Mouse (Mus musculus) midbrain, postnatal 0 days (tissue): ENCODE measurements around the gene Hist1h3a. TPM values are rescaled to one million over a fixed set of nuclear protein-coding genes. Genes with fewer than 3 reads are reported as not detected.
A peak's percentile ranks its signal among the peaks of the same experiment; 100 is the strongest.
"Not testable (repeated sequence)": the region's sequence is repeated elsewhere in the genome, so short reads cannot be mapped to it uniquely, and the experiment has no call there.

ENCODE experiments used
- ATAC-seq: fragments of 200-750 bp; cut with Nextera tagmentation; 2 replicates; pipeline ENCODE4 v1.8.0; 2017; ENCODE audit warnings: moderate number of reproducible peaks, mild to moderate bottlenecking, moderate TSS enrichment, moderate library complexity; ENCODE audit not compliant: low FRiP score
- DNase-seq: peaks from one replicate; pipeline ENCODE4 v3.0.0-alpha.2; 2015; ENCODE audit warnings: low spot score
- H3K27ac ChIP-seq: fragments of 300-500 bp; sonication (generic); 2 replicates; pipeline ENCODE4 v1.5.1; 2014; ENCODE audit warnings: low read depth, mild to moderate bottlenecking, low read length, mixed read lengths
- H3K27me3 ChIP-seq: fragments of 300-500 bp; sonication (generic); 2 replicates; pipeline ENCODE4 v1.6.1; 2014; ENCODE audit warnings: low read length, control low read depth, mixed read lengths; ENCODE audit not compliant: insufficient read depth
- H3K36me3 ChIP-seq: fragments of 300-500 bp; sonication (generic); 2 replicates; pipeline ENCODE4 v1.6.1; 2014; ENCODE audit warnings: low read length, control low read depth, mixed read lengths; ENCODE audit not compliant: insufficient read depth
- H3K4me1 ChIP-seq: fragments of 300-500 bp; sonication (generic); 2 replicates; pipeline ENCODE4 v1.6.1; 2014; ENCODE audit warnings: mild to moderate bottlenecking, control low read depth, antibody characterized with exemption, low read length, mixed read lengths; ENCODE audit not compliant: insufficient read depth
- H3K4me2 ChIP-seq: fragments of 300-500 bp; sonication (generic); 2 replicates; pipeline ENCODE4 v1.6.1; 2014; ENCODE audit warnings: low read depth, mild to moderate bottlenecking, low read length, mixed read lengths; ENCODE audit not compliant: poor library complexity, severe bottlenecking
- H3K4me3 ChIP-seq: fragments of 300-500 bp; sonication (generic); 2 replicates; pipeline ENCODE4 v1.5.1; 2014; ENCODE audit warnings: low read depth, mild to moderate bottlenecking, low read length, moderate library complexity
- H3K9ac ChIP-seq: fragments of 300-500 bp; sonication (generic); replicated peaks from 2 replicates; pipeline ENCODE4 v1.6.1; 2014; ENCODE audit warnings: mild to moderate bottlenecking, low read length, moderate library complexity, mixed read lengths; ENCODE audit not compliant: poor library complexity, severe bottlenecking
- H3K9me3 ChIP-seq: fragments of 300-500 bp; sonication (generic); 2 replicates; pipeline ENCODE4 v1.6.1; 2016; ENCODE audit warnings: low read length, control low read depth
- CTCF ChIP-seq: IDR thresholded peaks from 2 replicates; pipeline ENCODE4 v1.5.1; 2016; ENCODE audit warnings: antibody characterized with exemption, mild to moderate bottlenecking
- WGBS: fragments of 180-500 bp; shearing (Covaris S2); extraction: QIAGEN DNeasy Blood & Tissue Kit; methylation state at CpG from one replicate; pipeline ENCODE4 v1.1.7; 2014; 5-methylcytosine and 5-hydroxymethylcytosine counted together
- polyA plus RNA-seq: library from polyadenylated mRNA; unstranded; fragments of >200 nt; fragmentation: Nextera tagmentation; extraction: Ambion mirVana; gene quantifications from 2 replicates; pipeline ENCODE4 v1.2.1, GENCODE M21; 2015
- total RNA-seq: library from RNA; depleted of rRNA; stranded (reverse); fragments of >200 nt; gene quantifications from 2 replicates; pipeline ENCODE4 v1.2.3, GENCODE M21; 2014; rRNA removed

Gene Hist1h3a
- 322 and 620 TPM in 2 replicates for total RNA-seq
- 0.99 and 1.4 TPM in 2 replicates for polyA plus RNA-seq

GRCm38 (mm10) chr13:23761871-23762821 lies at the start of gene Hist1h3a:
Gene Hist1h3a (minus strand): TSS chr13:23762386.
- not testable (repeated sequence) for H3K36me3 ChIP-seq, H3K27me3 ChIP-seq, H3K4me1 ChIP-seq, H3K9me3 ChIP-seq
- Histone ChIP-seq H3K4me3 (peak within 1 kb of the TSS; percentile 58), H3K9ac (peak within 1 kb of the TSS; percentile 25; the same call in 1 of the 2 replicates), H3K27ac (peak within 1 kb of the TSS; percentile 75), H3K4me2 (peak within 1 kb of the TSS; percentile 82)
- DNase-seq: peak; percentile 93
- ATAC-seq: peak; percentile 70
- under 1% methylated on average over 25 of the region's 52 CpGs for WGBS

GRCm38 (mm10) chr13:23806422-23807052 lies 44.4 kb upstream of the Hist1h3a start, which contains the start of gene Slc17a2:
Gene Slc17a2 (plus strand): TSS chr13:23806993.
- Histone ChIP-seq H3K9me3 (no peaks in the 10 kb centered on the region), H3K4me3 (no peak within 1 kb of the TSS), H3K36me3 (no peaks in the 10 kb centered on the region), H3K9ac (no peak within 1 kb of the TSS), H3K27ac (no peak within 1 kb of the TSS), H3K27me3 (no peaks in the 10 kb centered on the region), H3K4me2 (no peak within 1 kb of the TSS), H3K4me1 (no peaks in the 10 kb centered on the region)
- WGBS: 90% methylated on average over 15 of the region's 15 CpGs
- no peak for ATAC-seq
- no peak for DNase-seq
- TF ChIP-seq CTCF: no peak

- no peak for TF ChIP-seq CTCF
- no peak overlapping the region for H3K27ac ChIP-seq
- ATAC-seq (no peak), DNase-seq (no peak)
- H3K27me3 ChIP-seq: no peaks in the 10 kb centered on the region
- H3K9me3 ChIP-seq: no peaks in the 10 kb centered on the region
- WGBS: 88% methylated on average over 2 of the region's 2 CpGs
- no peak overlapping the region for H3K4me2 ChIP-seq
- no peaks in the 10 kb centered on the region for H3K36me3 ChIP-seq
- H3K4me3 ChIP-seq: no peak overlapping the region
- H3K9ac ChIP-seq: no peak overlapping the region
- no peaks in the 10 kb centered on the region for H3K4me1 ChIP-seq
Measured at GRCm38 (mm10) chr13:23804532-23804931, 42.3 kb upstream of the Hist1h3a start.

- ATAC-seq: no peak
- 87% methylated on average over 5 of the region's 5 CpGs for WGBS
- Histone ChIP-seq H3K36me3 (no peaks in the 10 kb centered on the region), H3K4me3 (no peak overlapping the region), H3K27ac (no peak overlapping the region), H3K27me3 (no peaks in the 10 kb centered on the region), H3K9ac (no peak overlapping the region), H3K4me2 (no peak overlapping the region), H3K4me1 (no peaks in the 10 kb centered on the region), H3K9me3 (no peaks in the 10 kb centered on the region)
- no peak for TF ChIP-seq CTCF
- no peak for DNase-seq
Measured at GRCm38 (mm10) chr13:23799405-23799804, 37.2 kb upstream of the Hist1h3a start.

- H3K27ac ChIP-seq: no peak overlapping the region
- peak; percentile 82 for DNase-seq
- no peak overlapping the region for H3K9ac ChIP-seq
- no peaks in the 10 kb centered on the region for H3K9me3 ChIP-seq
- H3K4me3 ChIP-seq: no peak overlapping the region
- WGBS: 38% methylated on average over 2 of the region's 2 CpGs
- H3K36me3 ChIP-seq: no peaks in the 10 kb centered on the region
- H3K27me3 ChIP-seq: no peaks in the 10 kb centered on the region
- no peak for ATAC-seq
- no peak overlapping the region for H3K4me2 ChIP-seq
- peak; percentile 95 for TF ChIP-seq CTCF
- H3K4me1 ChIP-seq: no peaks in the 10 kb centered on the region
Measured at GRCm38 (mm10) chr13:23792520-23792919, 30.3 kb upstream of the Hist1h3a start.

- DNase-seq (no peak), ATAC-seq (no peak)
- Histone ChIP-seq H3K27me3 (no peaks in the 10 kb centered on the region), H3K9ac (no peak overlapping the region), H3K4me2 (no peak overlapping the region), H3K36me3 (no peaks in the 10 kb centered on the region), H3K27ac (no peak overlapping the region), H3K4me1 (no peaks in the 10 kb centered on the region), H3K4me3 (no peak overlapping the region), H3K9me3 (no peaks in the 10 kb centered on the region)
- TF ChIP-seq CTCF: no peak
- WGBS: 88% methylated on average over 4 of the region's 4 CpGs
Measured at GRCm38 (mm10) chr13:23779025-23779424, 16.8 kb upstream of the Hist1h3a start.
